Mouse (Mus musculus) embryonic stem cell, embryonic (primary cell): ENCODE measurements at regions not wholly inside any gene's neighbourhood (a gene's known extent, or its start where the extent isn't known, plus 50 kb on each side); places are given as distances from the start of the nearest gene placed in this dataset.

Experiments used
- CTCF ChIA-PET, 4 experiments: fragments of 300-600 bp in 2 of 4; fragments of 350-600 bp in 2 of 4; sonication (Branson Sonifier 250); formaldehyde crosslinking; loops; one replicate each; lab custom pipeline; 2022; ENCODE audit warnings: inconsistent platforms in 2 of 4; lab: Charles Lee
- POLR2A ChIA-PET, 4 experiments: fragments of 300-600 bp in 2 of 4; fragments of 350-600 bp in 2 of 4; sonication (Branson Sonifier 250); formaldehyde crosslinking; loops; one replicate each; lab custom pipeline; 2022; ENCODE audit warnings: antibody characterized with exemption in 4 of 4, inconsistent platforms in 1 of 4; lab: Charles Lee

- ChIA-PET CTCF (no interaction called here), POLR2A (no interaction called here)
Observed at GRCm38 (mm10) chr3:150493433-150494045, 944.1 kb upstream of the Adgrl4 start.

DNA sequence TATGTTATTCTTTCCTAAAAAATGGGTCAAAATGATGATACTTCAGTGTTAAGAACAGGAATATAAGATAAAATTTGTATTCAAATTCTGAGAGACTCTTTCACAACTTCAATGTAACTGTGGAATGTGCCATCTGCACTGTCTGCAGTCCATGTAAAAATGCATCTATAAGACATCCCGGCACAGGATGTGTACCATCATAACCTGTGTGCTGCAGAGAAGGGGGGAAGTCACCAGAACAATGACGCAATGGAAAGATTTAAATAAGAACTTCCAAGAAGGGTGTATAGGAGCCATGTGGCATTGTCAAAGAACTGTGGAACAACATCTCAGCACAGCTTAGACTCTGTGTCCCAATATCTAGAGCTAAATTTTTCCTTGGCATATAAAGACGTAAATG, 906.7 kb upstream of the Adgrl4 start:
- ChIA-PET POLR2A (no interaction called here), CTCF (no interaction called here)

DNA sequence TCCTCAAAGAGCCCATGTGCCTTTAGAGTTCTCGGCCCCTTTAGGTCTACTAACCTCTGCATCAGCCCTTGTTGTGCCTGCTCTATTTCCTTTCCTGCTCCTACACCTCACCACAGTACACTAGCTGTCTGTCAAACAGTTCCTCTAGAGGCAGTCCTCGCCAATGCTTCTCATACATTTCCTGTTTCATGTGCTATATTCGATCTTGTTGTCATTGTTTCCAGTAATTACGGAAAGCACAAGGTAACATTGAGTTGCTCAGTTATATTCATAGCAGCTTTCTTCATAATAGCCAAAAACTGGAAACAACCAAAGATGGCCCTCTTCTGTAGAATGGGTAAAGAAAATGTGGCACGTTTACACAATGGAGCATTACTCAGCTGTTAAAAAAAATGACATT, 894.6 kb upstream of the Adgrl4 start:
- CTCF ChIA-PET = no interaction called here
- POLR2A ChIA-PET = no interaction called here

GRCm38 (mm10) chr3:150588474-150588873, 849.2 kb upstream of the Adgrl4 start:
- POLR2A ChIA-PET = no interaction called here
- CTCF ChIA-PET = no interaction called here

- ChIA-PET CTCF (interaction anchor here in 1 of 4 experiments (0.7 kb wide), 1 partner anchor 190 kb away, joined by 3 read pairs; no protein-coding TSS in a partner anchor), POLR2A (no interaction called here)
Observed at GRCm38 (mm10) chr3:150590978-150591377, 846.7 kb upstream of the Adgrl4 start.

DNA sequence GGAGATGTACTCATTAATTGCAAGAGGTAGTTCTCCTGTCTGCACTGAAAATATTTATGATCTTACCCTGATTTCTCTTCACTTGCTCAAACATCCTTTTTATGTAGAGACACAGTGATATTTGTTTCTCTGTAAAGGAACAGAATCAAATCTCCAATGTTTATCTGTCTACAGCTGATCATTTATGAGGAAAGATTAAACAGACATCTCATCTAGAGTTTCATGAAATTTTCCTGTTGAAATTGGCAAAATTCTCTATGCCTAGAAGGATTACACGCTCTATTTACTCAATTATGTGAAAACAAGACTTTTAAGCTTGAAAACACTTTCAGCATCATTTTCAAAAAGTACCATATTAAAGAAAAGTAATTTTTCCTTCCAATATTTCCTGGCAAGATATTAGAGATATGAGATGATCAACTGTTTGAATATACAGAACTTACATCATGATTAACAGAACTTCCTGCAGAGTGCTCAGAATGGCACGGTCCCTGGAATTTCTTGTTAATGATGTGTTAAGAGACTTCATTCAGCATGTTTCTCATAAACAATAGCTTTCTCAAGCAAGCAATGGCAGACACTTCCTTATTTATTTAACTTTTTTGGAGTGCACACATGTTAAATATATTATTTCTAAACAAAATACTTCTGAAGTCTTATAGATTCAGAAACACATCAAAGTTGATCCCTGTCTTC, 834.1 kb upstream of the Adgrl4 start:
- POLR2A ChIA-PET = no interaction called here
- CTCF ChIA-PET = no interaction called here

GRCm38 (mm10) chr3:150610681-150611101, 827.0 kb upstream of the Adgrl4 start:
- ChIA-PET POLR2A (no interaction called here), CTCF (no interaction called here)

- POLR2A ChIA-PET = no interaction called here
- CTCF ChIA-PET = no interaction called here
Observed at GRCm38 (mm10) chr3:150637544-150637943, 800.1 kb upstream of the Adgrl4 start.

DNA sequence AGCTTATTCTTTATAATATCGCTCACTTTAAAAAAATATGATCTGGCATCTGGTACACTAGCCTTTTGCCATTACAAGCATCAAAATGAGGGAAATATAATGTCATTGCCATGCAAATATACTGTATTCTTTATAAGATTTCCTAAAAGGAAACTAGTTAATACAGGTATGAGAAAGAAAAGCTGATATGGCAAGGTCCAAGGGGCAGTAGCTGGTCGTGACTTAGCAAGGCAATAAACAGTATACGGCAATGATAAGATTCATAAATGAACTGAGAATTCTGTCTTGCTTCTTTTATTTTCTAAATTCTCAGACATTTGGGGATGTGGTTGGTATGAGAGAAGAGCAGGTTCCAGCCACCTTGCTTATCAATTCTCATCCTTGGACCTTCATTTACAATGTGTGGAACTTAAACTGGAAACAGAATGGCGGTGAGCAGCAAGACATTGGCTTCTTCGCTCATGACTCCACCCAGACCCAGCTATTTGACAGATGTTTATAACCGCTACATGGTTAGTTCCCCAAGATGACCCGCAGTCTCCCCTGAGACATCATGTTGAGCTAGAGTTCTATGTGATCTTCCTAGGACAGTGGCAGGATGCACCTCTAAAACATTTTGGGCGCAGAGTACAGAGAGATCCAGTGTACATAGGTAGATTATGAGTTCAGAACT, 797.5 kb upstream of the Adgrl4 start:
- POLR2A ChIA-PET = no interaction called here
- CTCF ChIA-PET = no interaction called here

- CTCF ChIA-PET = no interaction called here
- POLR2A ChIA-PET = no interaction called here
Observed at GRCm38 (mm10) chr3:150648040-150648439, 789.6 kb upstream of the Adgrl4 start.

- POLR2A ChIA-PET = no interaction called here
- CTCF ChIA-PET = no interaction called here
Observed at GRCm38 (mm10) chr3:150649783-150650565, 787.7 kb upstream of the Adgrl4 start.

DNA sequence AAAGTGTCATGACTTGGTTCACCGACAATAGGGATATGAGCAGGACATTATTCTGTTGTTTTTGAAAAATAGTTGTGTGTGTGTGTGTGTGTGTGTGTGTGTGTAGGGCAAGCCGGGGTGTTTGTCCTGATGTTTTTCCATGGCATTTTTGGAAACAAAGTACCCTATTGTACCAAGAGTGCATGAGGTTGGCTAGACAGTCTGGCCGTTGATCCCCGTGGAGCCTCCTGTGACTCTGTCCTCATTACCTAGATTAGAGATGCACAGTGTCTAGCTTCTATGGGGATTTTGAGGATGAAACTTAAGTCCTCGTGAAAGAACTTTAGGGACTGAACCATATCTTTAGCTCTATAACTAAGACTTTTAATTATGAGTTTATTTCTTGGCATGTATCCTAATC, 741.9 kb upstream of the Adgrl4 start:
- POLR2A ChIA-PET = no interaction called here

GRCm38 (mm10) chr3:150699990-150700389, 737.7 kb upstream of the Adgrl4 start:
- ChIA-PET CTCF (no interaction called here), POLR2A (no interaction called here)

More for the DNA sequence above, 741.9 kb upstream of the Adgrl4 start:
- CTCF ChIA-PET = interaction anchor here in 1 of 4 experiments (0.6 kb wide), 1 partner anchor 282 kb away, joined by 3 read pairs; no protein-coding TSS in a partner anchor
